Mouse (Mus musculus): ENCODE data around the gene Ceacam10. TPM values are rescaled to one million over a fixed set of nuclear protein-coding genes. Genes with fewer than 3 reads are reported as not detected.

The Ceacam10 gene
- polyA plus RNA-seq, 1 experiment from 2014 or later: 0.62 TPM

Other genes starting within 250 kb of the Ceacam10 start
- 3.3 and 4.1 TPM in 2 replicates for gene Irgq, start 246.5 kb upstream of the Ceacam10 start, polyA plus RNA-seq (2015; fragmentation: Nextera tagmentation; extraction: Ambion mirVana)
- 0.16 TPM in 1 of 2 replicates, not detected in the other for gene Pinlyp, start 231.1 kb upstream of the Ceacam10 start, polyA plus RNA-seq (2015; fragmentation: Nextera tagmentation; extraction: Ambion mirVana)
- 79.8 and 88.1 TPM in 2 replicates for gene Xrcc1, start 230.9 kb upstream of the Ceacam10 start, polyA plus RNA-seq (2015; fragmentation: Nextera tagmentation; extraction: Ambion mirVana)
- gene Ethe1, start 189.7 kb upstream of the Ceacam10 start, polyA plus RNA-seq (2015; fragmentation: Nextera tagmentation; extraction: Ambion mirVana): 33.2 and 38.1 TPM in 2 replicates
- gene Zfp575, start 189.6 kb upstream of the Ceacam10 start, polyA plus RNA-seq (2015; fragmentation: Nextera tagmentation; extraction: Ambion mirVana): 3.1 TPM in 2 replicates
- gene Phldb3, start 166.4 kb upstream of the Ceacam10 start, polyA plus RNA-seq (2015; fragmentation: Nextera tagmentation; extraction: Ambion mirVana): 0.35 and 0.36 TPM in 2 replicates
- gene Lypd3, start 140.7 kb upstream of the Ceacam10 start, polyA plus RNA-seq (2015; fragmentation: Nextera tagmentation; extraction: Ambion mirVana): 0.27 and 0.49 TPM in 2 replicates
- 0.12 TPM in 1 of 2 replicates, not detected in the other for gene Tex101, start 100.5 kb upstream of the Ceacam10 start, polyA plus RNA-seq (2015; fragmentation: Nextera tagmentation; extraction: Ambion mirVana)
- gene BC049730, start 68.0 kb upstream of the Ceacam10 start, polyA plus RNA-seq (2015; fragmentation: Nextera tagmentation; extraction: Ambion mirVana): not detected in 2 replicates
- not detected in 2 replicates for gene Gm4763, start 50.3 kb upstream of the Ceacam10 start, polyA plus RNA-seq (2015; fragmentation: Nextera tagmentation; extraction: Ambion mirVana)
- gene Cd177, start 16.9 kb upstream of the Ceacam10 start, polyA plus RNA-seq (2015; fragmentation: Nextera tagmentation; extraction: Ambion mirVana): 3.3 and 3.4 TPM in 2 replicates
- 8.6 and 9.7 TPM in 2 replicates for gene Gm9844, start 85.0 kb downstream of the Ceacam10 start, polyA plus RNA-seq (2015; fragmentation: Nextera tagmentation; extraction: Ambion mirVana)
- not detected in 2 replicates for gene Lypd4, start 92.7 kb downstream of the Ceacam10 start, polyA plus RNA-seq (2015; fragmentation: Nextera tagmentation; extraction: Ambion mirVana)
- gene Dmrtc2, start 92.9 kb downstream of the Ceacam10 start, polyA plus RNA-seq (2015; fragmentation: Nextera tagmentation; extraction: Ambion mirVana): not detected in 2 replicates
- gene Rps19, start 107.2 kb downstream of the Ceacam10 start, polyA plus RNA-seq (2015; fragmentation: Nextera tagmentation; extraction: Ambion mirVana): 2,122 and 2,334 TPM in 2 replicates
- 0.39 and 0.46 TPM in 2 replicates for gene Cd79a, start 120.2 kb downstream of the Ceacam10 start, polyA plus RNA-seq (2015; fragmentation: Nextera tagmentation; extraction: Ambion mirVana)
- 69.1 and 71.3 TPM in 2 replicates for gene Arhgef1, start 125.7 kb downstream of the Ceacam10 start, polyA plus RNA-seq (2015; fragmentation: Nextera tagmentation; extraction: Ambion mirVana)
- not detected in 2 replicates for gene Gm4881, start 167.3 kb downstream of the Ceacam10 start, polyA plus RNA-seq (2015; fragmentation: Nextera tagmentation; extraction: Ambion mirVana)
- 151 and 153 TPM in 2 replicates for gene Rabac1, start 195.5 kb downstream of the Ceacam10 start, polyA plus RNA-seq (2015; fragmentation: Nextera tagmentation; extraction: Ambion mirVana)
- gene Atp1a3, start 228.8 kb downstream of the Ceacam10 start, polyA plus RNA-seq (2015; fragmentation: Nextera tagmentation; extraction: Ambion mirVana): 3.5 and 3.9 TPM in 2 replicates